Mouse (Mus musculus) left cerebral cortex, adult 2 months (tissue): ENCODE results near the gene Fzr1. TPM values are rescaled to one million over a fixed set of nuclear protein-coding genes. Genes with fewer than 3 reads are reported as not detected.

Source experiments
- DNase-seq, 2 experiments: peaks; one replicate each; pipeline ENCODE4 v3.0.0; 2021 to 2022; ENCODE audit warnings: low spot score in 2 of 2, mixed read lengths in 1 of 2; ENCODE audit errors: extremely low spot score in 1 of 2
- H3K27ac ChIP-seq: fragments of 200-600 bp; 2 replicates; pipeline ENCODE4 v1.8.1; 2022
- H3K4me3 ChIP-seq: fragments of 200-600 bp; 2 replicates; pipeline ENCODE4 v1.8.1; 2022
- CTCF ChIP-seq: fragments of 200-600 bp; IDR thresholded peaks from 2 replicates; pipeline ENCODE4 v1.8.1; 2022; ENCODE audit warnings: antibody characterized with exemption, mild to moderate bottlenecking, moderate library complexity
- intact Hi-C: fragments of 180-260 bp; cut with DNase I; formaldehyde crosslinking; loops from one replicate; pipeline ENCODE4 v1.15.1; 2025
- total RNA-seq, 2 experiments: library from RNA; stranded (reverse); gene quantifications; 2 replicates each; pipeline ENCODE4 v1.2.3; 2021

The Fzr1 gene
- total RNA-seq, 2 experiments from 2014 or later = 69.1 to 70.6 TPM

DNA sequence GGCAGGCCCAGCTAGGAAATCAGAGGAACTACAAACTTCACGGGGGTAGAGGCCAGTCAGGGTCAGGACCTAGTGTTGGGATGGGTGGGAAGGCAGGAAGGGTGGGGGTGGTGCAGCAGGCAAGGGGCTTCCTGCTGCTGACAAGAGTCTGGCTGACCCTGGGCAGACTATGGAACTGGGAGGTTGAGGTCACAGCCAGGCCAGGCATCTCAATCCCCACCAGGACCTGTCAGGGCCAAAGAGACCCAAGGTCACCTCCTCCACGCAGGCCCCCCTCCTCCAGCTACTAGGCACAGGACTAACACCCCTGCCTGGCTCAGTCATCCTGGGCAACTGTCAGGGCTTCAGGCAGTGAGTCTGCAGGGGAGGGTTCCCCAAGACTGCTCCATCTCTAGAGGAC is 50.4 kb downstream of the Fzr1 start:
- intact Hi-C loops = no loop called here
- H3K4me3 ChIP-seq = no peak overlapping the region
- no peak for DNase-seq
- H3K27ac ChIP-seq = peak overlapping the region; percentile 38
- no peak for TF ChIP-seq CTCF

DNA sequence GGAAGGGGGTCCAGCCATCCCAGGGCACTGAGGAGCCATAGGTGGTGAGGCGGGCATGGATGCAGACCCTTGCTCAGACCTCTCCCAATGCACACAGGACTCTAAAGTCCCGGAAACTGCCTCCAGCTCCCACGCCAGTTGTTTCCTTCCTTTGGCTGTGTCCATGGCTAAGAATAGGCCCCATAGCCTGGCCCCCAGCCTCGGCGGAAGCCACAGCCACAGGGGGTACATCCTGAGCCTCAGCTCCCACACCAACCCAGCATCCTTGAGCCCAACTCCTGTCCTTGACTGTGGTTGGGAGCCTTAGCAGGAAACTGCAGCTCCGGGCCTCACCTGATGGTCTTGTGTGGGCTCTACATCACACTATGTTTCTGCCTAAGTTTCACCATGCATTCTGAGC is 51.5 kb downstream of the Fzr1 start:
- intact Hi-C loops = no loop called here
- Histone ChIP-seq H3K27ac (peak overlapping the region; percentile 70), H3K4me3 (no peak overlapping the region)
- no peak for DNase-seq
- no peak for TF ChIP-seq CTCF

DNA sequence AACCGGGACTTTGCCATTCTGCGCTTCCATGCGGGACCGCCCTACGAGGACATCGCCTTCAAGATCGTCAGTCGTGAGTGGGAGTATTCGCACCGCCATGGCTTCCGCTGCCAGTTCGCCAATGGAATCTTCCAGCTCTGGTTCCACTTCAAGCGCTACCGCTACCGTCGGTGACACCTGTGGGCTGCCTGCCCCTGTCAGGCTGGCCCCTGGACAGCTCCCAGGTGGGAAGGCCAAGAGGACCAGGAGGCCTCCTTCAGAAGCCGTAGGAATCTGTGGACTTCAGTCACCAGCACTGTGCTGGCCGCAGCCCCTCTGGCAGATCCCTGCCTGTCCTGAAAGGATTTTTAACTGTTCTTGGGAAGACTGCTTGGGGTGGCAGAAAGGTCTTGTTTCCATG is 52.5 kb downstream of the Fzr1 start:
- no peak for DNase-seq
- Histone ChIP-seq H3K4me3 (no peak overlapping the region), H3K27ac (no peak overlapping the region; the same call in 1 of the 2 replicates)
- intact Hi-C loops = no loop called here
- TF ChIP-seq CTCF = no peak

DNA sequence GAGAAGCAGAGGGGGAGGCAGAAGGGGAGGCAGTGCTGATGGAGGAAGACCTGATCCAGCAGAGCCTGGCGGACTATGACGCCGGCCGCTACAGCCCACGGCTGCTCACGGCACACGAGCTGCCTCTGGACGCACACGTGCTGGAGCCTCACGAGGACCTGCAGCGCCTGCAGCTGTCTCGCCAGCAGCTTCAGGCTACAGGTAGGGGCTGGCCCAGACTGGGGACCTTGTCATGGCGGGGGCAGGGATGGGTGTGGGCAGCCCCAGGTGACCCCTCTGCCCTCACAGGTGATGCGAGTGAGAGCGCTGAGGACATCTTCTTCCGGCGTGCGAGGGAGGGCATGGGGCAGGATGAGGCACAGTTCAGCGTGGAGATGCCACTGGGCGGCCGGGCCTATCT is 53.1 kb downstream of the Fzr1 start:
- Histone ChIP-seq H3K27ac (no peak overlapping the region), H3K4me3 (no peak overlapping the region)
- TF ChIP-seq CTCF = no peak
- intact Hi-C loops = no loop called here
- no peak for DNase-seq

DNA sequence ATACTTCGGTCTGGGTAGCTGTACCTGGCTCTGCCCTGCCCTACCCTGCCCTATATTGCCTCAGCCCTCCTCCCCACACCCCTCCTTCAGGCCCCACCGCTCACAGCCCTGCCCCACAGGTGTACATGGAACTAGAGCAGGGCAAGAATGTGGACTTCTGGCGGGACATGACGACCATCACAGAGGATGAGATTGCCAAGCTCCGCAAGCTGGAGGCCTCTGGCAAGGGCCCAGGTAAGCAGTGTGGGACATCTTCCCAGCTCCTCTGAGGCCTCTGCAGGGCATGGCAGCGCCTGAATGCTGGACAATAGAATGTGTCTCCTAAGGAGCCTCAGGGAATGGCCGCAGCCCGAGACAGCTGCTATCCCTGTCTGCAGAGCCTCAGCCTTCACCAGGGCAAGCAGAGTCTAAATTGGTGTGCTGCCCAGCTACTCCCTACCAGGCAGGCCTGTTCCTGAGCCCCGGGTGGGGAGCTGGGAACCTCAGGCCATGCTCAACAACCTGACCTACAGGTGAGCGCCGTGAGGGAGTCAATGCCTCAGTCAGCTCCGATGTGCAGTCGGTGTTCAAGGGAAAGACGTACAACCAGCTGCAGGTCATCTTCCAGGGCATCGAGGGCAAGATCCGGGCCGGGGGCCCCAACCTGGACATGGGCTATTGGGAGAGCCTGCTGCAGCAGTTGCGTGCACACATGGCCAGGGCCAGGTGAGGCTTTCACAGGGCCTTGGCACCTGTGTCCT is 54.4 kb downstream of the Fzr1 start:
- DNase-seq = no peak
- TF ChIP-seq CTCF = no peak
- Histone ChIP-seq H3K4me3 (no peak overlapping the region), H3K27ac (no peak overlapping the region)
- intact Hi-C loops = no loop called here

DNA sequence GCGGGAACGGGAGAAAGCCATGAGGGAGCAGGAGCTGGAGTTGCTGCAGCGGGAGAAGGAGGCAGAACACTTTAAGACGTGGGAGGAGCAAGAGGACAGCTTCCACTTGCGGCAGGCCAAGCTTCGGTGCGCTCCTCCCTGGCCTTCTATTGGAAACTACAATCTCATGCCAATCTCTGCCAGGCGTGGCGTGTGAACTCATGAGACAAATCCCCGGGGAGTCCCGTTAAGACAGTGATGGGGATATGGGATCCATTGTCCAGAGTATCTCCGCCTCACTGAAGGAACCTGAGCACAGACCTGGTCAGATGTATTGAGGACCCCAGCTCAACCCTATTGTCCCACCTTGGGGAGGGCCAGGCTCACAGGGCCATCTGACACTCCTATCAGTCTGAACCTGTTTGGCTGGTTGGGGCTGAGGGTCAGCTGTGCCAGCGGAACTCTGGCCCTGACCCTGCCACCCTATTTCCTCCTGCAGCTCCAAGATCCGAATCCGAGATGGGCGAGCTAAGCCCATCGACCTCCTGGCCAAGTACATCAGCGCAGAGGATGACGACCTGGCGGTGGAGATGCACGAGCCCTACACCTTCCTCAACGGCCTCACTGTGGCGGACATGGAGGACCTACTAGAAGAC is 55.1 kb downstream of the Fzr1 start:
- H3K27ac ChIP-seq = no peak overlapping the region
- DNase-seq = no peak
- intact Hi-C loops = no loop called here
- TF ChIP-seq CTCF = no peak
- no peak overlapping the region for H3K4me3 ChIP-seq

DNA sequence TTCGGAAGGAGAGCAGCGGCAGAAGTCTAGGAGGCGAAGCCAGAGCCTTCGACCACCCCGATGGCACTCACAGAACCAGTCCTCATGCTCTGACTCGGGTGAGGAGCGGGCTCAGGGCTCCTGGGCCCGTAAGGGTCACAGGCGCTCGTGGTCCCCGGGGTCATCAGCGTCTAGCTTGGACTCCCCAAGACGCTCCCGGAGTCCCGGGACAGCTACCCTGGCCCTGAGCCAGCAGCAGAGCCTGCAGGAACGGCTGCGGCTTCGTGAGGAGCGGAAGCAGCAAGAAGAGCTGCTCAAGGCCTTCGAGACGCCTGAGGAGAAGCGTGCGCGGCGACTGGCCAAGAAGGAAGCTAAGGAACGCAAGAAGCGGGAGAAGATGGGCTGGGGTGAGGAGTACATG is 55.9 kb downstream of the Fzr1 start:
- Histone ChIP-seq H3K4me3 (no peak overlapping the region), H3K27ac (no peak overlapping the region)
- DNase-seq = no peak
- no peak for TF ChIP-seq CTCF
- intact Hi-C loops = no loop called here

DNA sequence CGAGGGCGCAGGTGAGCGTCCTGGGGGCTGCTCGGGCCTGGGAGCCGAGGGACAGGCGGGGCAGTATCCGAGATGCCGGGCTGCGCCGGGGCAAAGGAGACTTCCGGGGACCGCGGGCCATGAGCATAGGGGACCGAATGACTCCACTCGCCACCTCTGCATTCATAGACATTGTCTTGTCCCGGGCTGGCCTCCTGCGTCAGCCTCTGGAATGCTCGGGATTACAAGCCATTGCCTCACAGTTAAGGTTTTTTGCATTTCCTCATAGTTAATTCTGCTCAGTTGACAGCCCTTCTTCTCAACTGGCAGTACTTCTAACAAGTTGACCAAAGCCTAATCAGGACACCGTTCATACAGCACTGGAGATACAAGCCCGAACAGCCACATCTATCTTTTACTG is 56.9 kb downstream of the Fzr1 start:
- DNase-seq = no peak
- Histone ChIP-seq H3K4me3 (peak overlapping the region; percentile 89), H3K27ac (peak overlapping the region; percentile 100)
- no peak for TF ChIP-seq CTCF
- intact Hi-C loops = loop anchor here (2.0 kb wide), 1 partner anchor 29 kb away; the partner anchor contains the start of gene Hmg20b

DNA sequence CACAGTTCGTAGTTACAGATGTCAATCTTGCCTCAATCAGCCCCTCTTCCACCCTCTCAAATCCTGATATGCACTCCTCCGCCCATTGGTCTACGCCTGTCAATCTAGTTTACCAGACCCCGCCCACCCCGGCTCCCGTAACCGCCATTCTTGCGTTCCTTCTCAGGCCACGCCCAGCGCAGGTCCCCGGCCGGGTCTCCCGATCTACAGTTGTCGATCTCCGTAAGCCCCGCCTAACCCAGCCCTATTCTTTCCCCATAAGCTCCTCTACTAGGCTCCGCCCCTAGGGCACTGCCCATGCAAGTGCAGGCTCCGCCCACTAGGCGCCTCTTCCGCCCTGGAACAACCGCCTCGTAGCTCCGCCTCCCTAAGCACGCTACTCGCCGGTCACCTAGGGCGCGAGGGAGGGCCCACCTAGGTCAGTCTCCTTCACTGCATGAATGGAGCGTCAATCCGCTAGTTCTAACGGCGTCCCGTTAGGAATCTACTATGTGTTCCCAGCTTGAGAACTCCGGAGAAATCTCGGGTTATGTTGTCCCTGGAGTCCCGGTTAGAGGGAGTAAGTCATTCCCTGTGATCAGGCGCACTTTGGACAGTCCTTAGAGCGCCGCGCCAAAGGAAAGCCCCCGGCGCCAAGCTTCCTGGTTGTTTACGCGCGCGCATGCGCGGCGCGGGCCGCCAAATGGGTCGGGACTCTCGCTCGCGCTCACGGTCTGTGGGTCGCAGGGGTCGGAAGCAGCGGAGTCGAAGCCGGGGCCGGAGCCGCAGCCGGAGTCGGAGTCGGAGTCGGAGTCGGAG is 57.6 kb downstream of the Fzr1 start, which contains the start of gene Cactin:
TSS of gene Cactin (plus strand) at position 554 of the 798 bp plus-strand sequence.
- Histone ChIP-seq H3K27ac (peak within 1 kb of the TSS; percentile 100), H3K4me3 (peak within 1 kb of the TSS; percentile 89)
- intact Hi-C loops = loop anchor here (2.0 kb wide), 1 partner anchor 30 kb away; the partner anchor contains the start of gene Hmg20b
- peak; percentile 47 for TF ChIP-seq CTCF
- peak; percentile 95 to 99 for DNase-seq

DNA sequence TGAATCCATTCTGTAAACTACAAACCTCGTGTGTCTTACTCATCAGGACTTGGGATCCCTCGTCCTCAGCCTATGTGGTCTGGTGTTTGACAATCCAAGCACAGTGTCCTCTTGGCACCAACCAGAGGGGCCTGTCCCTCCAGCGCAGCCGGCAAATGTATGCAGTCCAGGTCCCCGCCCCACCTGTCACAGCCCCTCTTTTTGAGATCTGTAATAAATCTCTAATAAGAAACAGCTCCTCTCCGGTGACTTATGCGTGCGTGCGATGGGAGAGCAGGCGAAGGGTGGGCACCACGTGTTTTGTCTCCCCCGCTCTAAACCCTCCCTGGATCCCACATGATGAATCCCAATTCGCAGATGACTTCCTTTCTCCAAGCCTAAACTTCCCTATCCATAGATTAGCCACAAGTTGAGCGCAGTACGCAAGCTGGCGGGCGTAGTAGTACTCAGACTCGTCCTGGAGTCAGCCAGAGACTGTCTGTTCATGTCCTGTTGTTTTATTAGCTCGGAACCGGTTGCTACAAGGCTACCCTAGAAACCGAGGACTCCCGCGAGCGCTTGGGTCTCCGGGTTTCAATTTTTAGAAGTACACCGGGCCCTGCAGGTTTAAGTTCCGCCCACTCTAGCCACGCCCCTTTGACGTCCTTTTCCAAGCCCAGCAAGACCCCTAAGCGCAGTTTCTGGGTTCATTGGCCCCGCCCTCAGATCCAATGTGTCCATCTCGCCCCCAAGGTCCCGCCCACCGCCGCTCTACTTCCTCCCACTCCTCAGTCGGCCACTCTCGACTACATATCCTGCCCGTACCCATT is 58.4 kb downstream of the Fzr1 start:
- DNase-seq = no peak
- TF ChIP-seq CTCF = no peak
- intact Hi-C loops = loop anchor here (2.0 kb wide), 2 partner anchors 31 kb away; partner anchors contain the start of gene Hmg20b
- peak overlapping the region; percentile 100 for H3K27ac ChIP-seq
- H3K4me3 ChIP-seq = peak overlapping the region; percentile 89

DNA sequence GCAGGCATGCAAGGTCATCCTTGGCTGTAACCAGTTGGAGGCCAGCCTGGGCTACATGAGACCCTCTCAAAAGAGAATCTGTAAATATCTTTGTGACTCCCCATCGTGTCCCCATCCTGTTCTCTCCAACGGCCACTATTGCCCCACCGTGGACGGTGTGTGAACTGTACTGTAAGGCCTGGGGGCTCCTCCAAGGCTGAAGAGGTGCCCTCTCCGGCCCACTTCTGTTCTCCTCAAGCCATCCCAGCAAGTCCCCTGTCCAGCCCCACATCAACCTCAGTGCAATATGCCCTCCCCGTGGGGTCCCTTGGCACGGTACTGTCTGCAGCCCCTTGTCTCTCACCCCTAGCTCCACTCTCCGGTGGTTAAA is 59.0 kb downstream of the Fzr1 start:
- H3K4me3 ChIP-seq = no peak overlapping the region
- DNase-seq = no peak
- intact Hi-C loops = loop anchor here (2.0 kb wide), 1 partner anchor 31 kb away; no protein-coding TSS in a partner anchor
- H3K27ac ChIP-seq = peak overlapping the region; percentile 100
- peak; percentile 38 for TF ChIP-seq CTCF
